Mouse (Mus musculus): ENCODE results near the gene Dand5.

The Dand5 gene

GRCm38 (mm10) chr8:84783919-84784581 lies 38.6 kb downstream of the Dand5 start:
- no peak for DNase-seq (ENCODE audit: low read depth)

GRCm38 (mm10) chr8:84783198-84783918 lies 39.3 kb downstream of the Dand5 start:
- DNase-seq (ENCODE audit: low read depth) = no peak

GRCm38 (mm10) chr8:84782680-84783079 lies 39.9 kb downstream of the Dand5 start:
- DNase-seq (ENCODE audit: low read depth) = no peak

DNA sequence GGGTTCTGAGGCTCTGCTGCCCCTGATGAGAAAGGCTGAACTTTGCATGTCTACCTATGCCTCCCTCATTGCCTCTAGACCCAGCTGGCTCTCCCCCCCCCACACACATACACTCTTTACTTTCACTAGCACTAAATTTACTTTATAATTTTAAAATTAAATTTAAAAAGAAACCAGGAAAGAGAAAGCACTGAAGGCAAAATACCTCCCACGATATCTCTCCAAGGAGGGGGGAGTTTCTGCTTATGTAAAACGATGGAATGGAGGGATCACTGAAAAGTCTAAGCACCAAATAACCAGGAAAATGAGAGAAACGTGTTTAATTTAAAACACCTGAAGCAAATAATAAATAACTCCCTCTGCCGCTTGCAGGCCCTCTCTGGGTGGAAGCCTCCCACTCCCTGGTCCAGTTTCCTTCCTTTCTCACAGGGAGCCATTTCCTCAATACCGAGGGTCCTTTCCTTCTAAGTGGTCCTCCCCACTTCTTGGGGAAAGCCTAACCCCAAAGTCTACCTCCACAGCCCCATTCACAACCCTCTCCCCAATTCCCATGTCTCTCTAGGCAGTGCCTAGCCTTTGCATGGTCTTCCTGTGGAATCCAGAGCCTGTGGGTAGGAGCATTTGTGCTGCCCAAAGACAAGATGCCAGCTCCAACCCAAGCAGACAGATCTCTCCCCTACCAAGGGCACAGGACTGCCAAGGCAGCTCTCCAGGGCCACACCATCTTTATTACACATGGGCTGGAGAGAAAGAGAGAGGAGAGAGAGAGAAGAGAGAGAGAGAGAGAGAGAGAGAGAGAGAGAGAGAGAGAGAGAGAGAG lies 40.7 kb downstream of the Dand5 start:
- no peak for DNase-seq (ENCODE audit: low read depth)

- DNase-seq (ENCODE audit: low read depth) = no peak
These were observed 41.5 kb downstream of the Dand5 start for GRCm38 (mm10) chr8:84780949-84781680.

GRCm38 (mm10) chr8:84780225-84780555 lies 42.4 kb downstream of the Dand5 start:
- no peak for DNase-seq (ENCODE audit: low read depth)

GRCm38 (mm10) chr8:84779519-84780224 lies 43.0 kb downstream of the Dand5 start:
- DNase-seq (ENCODE audit: low read depth) = no peak

GRCm38 (mm10) chr8:84778638-84779380 lies 43.8 kb downstream of the Dand5 start:
- no peak for DNase-seq (ENCODE audit: low read depth)

GRCm38 (mm10) chr8:84777899-84778637 lies 44.6 kb downstream of the Dand5 start:
- DNase-seq (ENCODE audit: low read depth) = no peak

GRCm38 (mm10) chr8:84776569-84776968 lies 46.1 kb downstream of the Dand5 start:
- no peak for DNase-seq (ENCODE audit: low read depth)

DNA sequence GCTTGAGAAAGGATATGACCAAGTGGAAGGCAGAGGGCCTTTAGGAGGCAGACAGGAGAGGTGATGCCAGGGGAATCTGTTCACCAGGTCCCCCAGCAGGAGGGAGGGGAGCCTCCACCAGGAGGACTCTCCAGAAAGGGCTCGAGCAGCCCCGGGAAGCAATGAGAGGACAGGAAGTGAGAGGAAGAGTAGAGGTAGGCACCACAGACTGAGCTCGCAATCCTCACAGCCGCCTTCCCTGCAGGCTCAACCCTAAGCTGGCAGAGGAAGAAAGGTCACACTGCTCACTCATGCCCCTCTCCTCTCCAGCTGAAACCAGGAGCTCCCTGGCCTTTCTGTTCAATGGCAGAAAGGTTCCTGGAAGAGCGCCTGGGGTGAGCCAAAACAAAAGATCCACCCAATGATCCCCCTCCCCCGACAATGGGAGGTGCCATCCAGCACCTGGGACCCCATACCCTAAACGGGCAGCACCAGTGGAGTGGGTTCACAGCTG lies 47.0 kb downstream of the Dand5 start:
- DNase-seq (ENCODE audit: low read depth) = no peak

DNA sequence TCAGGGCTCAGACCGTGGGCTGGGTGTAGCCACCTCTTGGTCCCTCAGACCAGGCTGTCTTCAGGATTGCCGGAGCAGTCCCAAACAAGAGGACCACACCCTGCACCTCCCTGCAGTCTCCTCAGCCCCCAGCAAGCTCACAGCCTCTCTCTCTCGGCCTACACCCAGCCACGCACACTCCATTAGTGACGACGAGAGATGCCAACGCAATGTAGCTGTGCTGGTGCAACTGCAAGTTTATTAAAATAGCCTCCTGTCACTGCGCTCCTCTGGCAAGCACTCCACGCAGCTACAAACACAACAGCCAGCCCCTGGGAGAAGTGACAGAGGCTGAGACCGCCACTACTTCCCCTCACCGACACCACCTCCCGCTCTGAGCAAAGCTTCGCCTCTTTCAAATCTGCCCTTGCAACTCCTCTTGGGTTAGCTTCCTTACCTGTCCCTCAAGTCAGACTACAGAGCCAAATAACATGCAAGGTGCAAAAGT lies 47.5 kb downstream of the Dand5 start:
- DNase-seq (ENCODE audit: low read depth) = no peak

- DNase-seq (ENCODE audit: low read depth) = peak; percentile 28
These were observed 48.1 kb downstream of the Dand5 start for GRCm38 (mm10) chr8:84774473-84774911.

- DNase-seq (ENCODE audit: low read depth) = no peak
These were observed 48.8 kb downstream of the Dand5 start for GRCm38 (mm10) chr8:84773833-84774232.

GRCm38 (mm10) chr8:84773304-84773703 lies 49.3 kb downstream of the Dand5 start:
- no peak for DNase-seq (ENCODE audit: low read depth)

DNA sequence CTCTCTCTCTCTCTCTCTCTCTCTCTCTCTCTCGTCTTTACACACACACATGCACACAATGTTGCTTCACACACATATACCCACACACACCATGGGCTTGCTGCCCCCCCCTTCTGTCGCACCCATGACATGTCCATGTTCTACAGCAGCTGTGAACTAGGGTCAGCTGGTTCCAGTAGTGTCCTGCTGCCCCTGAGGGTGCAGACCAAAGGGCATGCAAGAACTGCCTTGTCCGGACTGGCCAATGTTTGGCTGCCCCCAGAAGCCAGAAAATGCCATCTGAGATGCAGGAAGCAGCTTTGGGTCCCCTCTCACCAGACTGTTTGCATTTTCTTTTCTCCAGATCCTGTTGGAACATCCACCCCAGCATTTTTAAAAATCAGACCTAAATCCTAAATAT lies 50.0 kb downstream of the Dand5 start:
- no peak for DNase-seq (ENCODE audit: low read depth)

- DNase-seq (ENCODE audit: low read depth) = no peak
These were observed 50.7 kb downstream of the Dand5 start for GRCm38 (mm10) chr8:84771941-84772378.

GRCm38 (mm10) chr8:84771000-84771687 lies 51.5 kb downstream of the Dand5 start:
- DNase-seq (ENCODE audit: low read depth) = no peak
